Mouse (Mus musculus) limb, embryonic 13.5 days (tissue): ENCODE results near the gene Smox. TPM values are rescaled to one million over a fixed set of nuclear protein-coding genes. Genes with fewer than 3 reads are reported as not detected.
A peak's percentile ranks its signal among the peaks of the same experiment; 100 is the strongest.

Experiments used
- ATAC-seq: fragments of 200-750 bp; cut with Nextera tagmentation; 2 replicates; pipeline ENCODE4 v1.8.0; 2017; ENCODE audit warnings: low read depth, moderate number of reproducible peaks, moderate TSS enrichment; ENCODE audit not compliant: low FRiP score
- H3K27ac ChIP-seq: fragments of 300-500 bp; sonication (generic); 2 replicates; pipeline ENCODE4 v1.5.1; 2015; ENCODE audit warnings: inconsistent platforms, mild to moderate bottlenecking, moderate library complexity
- H3K27me3 ChIP-seq: fragments of 300-500 bp; sonication (generic); 2 replicates; pipeline ENCODE4 v1.6.1; 2015; ENCODE audit warnings: mild to moderate bottlenecking, inconsistent platforms
- H3K36me3 ChIP-seq: fragments of 300-500 bp; sonication (generic); 2 replicates; pipeline ENCODE4 v1.6.1; 2015; ENCODE audit warnings: inconsistent platforms, mild to moderate bottlenecking, moderate library complexity
- H3K4me1 ChIP-seq: fragments of 300-500 bp; sonication (generic); 2 replicates; pipeline ENCODE4 v1.6.1; 2015; ENCODE audit warnings: inconsistent platforms
- H3K4me2 ChIP-seq: fragments of 300-500 bp; sonication (generic); replicated peaks from 2 replicates; pipeline ENCODE4 v1.6.1; 2015; ENCODE audit warnings: inconsistent platforms, mild to moderate bottlenecking, moderate library complexity
- H3K4me3 ChIP-seq: fragments of 300-500 bp; sonication (generic); 2 replicates; pipeline ENCODE4 v1.5.1; 2015; ENCODE audit warnings: moderate library complexity, mild to moderate bottlenecking, inconsistent platforms
- H3K9ac ChIP-seq: fragments of 300-500 bp; sonication (generic); 2 replicates; pipeline ENCODE4 v1.6.1; 2015; ENCODE audit warnings: mild to moderate bottlenecking, inconsistent platforms
- H3K9me3 ChIP-seq: fragments of 300-500 bp; sonication (generic); 2 replicates; pipeline ENCODE4 v1.6.1; 2016; ENCODE audit warnings: inconsistent platforms
- WGBS: fragments of 180-500 bp; shearing (Covaris S2); methylation state at CpG from one replicate; pipeline ENCODE4 v1.1.7; 2015; 5-methylcytosine and 5-hydroxymethylcytosine counted together
- polyA plus RNA-seq: library from polyadenylated mRNA; unstranded; fragments of >200 nt; fragmentation: Nextera tagmentation; extraction: Ambion mirVana; gene quantifications from 2 replicates; pipeline ENCODE4 v1.2.1, GENCODE M21; 2015

Gene Smox
- polyA plus RNA-seq, 1 experiment from 2014 or later, result 72.6 TPM

DNA sequence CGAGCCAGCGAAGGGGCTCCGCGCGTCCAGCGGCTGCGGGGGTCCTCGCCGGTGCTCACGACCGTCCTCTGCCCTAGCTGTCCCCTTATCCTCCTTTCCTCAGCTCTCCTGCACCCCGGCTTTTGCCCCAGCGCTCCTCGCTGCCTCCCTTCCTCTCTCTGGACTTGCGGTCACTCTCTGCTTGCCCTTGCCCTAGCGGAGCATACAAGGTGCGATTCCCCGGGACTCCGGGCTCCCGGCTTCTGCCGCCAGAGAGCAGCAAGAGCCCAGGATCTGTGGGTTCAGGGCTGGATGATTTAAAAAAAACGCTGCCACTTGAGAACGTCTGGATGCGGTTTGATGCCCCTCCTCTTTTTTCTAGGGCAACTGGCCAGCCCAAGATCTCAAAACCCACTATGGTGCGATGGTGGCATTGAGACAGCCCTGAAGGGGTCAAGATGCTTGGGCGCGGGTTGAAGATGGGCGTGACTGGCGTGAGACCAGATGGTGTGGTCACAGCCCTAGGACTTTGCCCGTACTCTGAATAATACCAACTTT lies 71.4 kb downstream of the Smox start:
- Histone ChIP-seq H3K4me1 (peaks cover 20% of the 10 kb centered on the region), H3K9me3 (no peaks in the 10 kb centered on the region), H3K36me3 (no peaks in the 10 kb centered on the region), H3K4me3 (peak overlapping the region; percentile 54), H3K4me2 (peak overlapping the region; percentile 83), H3K27me3 (peaks cover 87% of the 10 kb centered on the region), H3K27ac (no peak overlapping the region), H3K9ac (peak overlapping the region; percentile 60)
- ATAC-seq, result peak; percentile 72
- under 1% methylated on average over 25 of the region's 30 CpGs for WGBS

Other genes with a start within 250 kb of the Smox start
- gene Pank2, start 229.0 kb upstream of the Smox start, polyA plus RNA-seq, result 39.0 and 39.3 TPM in 2 replicates
- gene Rnf24, start 138.6 kb upstream of the Smox start, polyA plus RNA-seq, result 10.2 and 10.5 TPM in 2 replicates
- 0.17 and 0.38 TPM in 2 replicates for gene Adra1d, start 70.8 kb downstream of the Smox start, polyA plus RNA-seq